Mouse (Mus musculus) forebrain, embryonic 15.5 days (tissue): Measurements from ENCODE around the gene Fsip1. TPM values are rescaled to one million over a fixed set of nuclear protein-coding genes. Genes with fewer than 3 reads are reported as not detected.

Source experiments
- ATAC-seq: fragments of 200-750 bp; cut with Nextera tagmentation; replicated peaks from 2 replicates; pipeline ENCODE4 v1.8.0; 2017; ENCODE audit warnings: mild to moderate bottlenecking, moderate TSS enrichment, moderate library complexity
- H3K27ac ChIP-seq: fragments of 300-500 bp; sonication (generic); replicated peaks from 2 replicates; pipeline ENCODE4 v1.5.1; 2015; ENCODE audit warnings: mild to moderate bottlenecking, inconsistent platforms
- H3K27me3 ChIP-seq: fragments of 300-500 bp; sonication (generic); 2 replicates; pipeline ENCODE4 v1.6.1; 2015; ENCODE audit warnings: inconsistent platforms
- H3K36me3 ChIP-seq: fragments of 300-500 bp; sonication (generic); 2 replicates; pipeline ENCODE4 v1.6.1; 2015; ENCODE audit warnings: mild to moderate bottlenecking, inconsistent platforms
- H3K4me1 ChIP-seq: fragments of 300-500 bp; sonication (generic); 2 replicates; pipeline ENCODE4 v1.6.1; 2015; ENCODE audit warnings: inconsistent platforms
- H3K4me2 ChIP-seq: fragments of 300-500 bp; sonication (generic); replicated peaks from 2 replicates; pipeline ENCODE4 v1.6.1; 2015; ENCODE audit warnings: mild to moderate bottlenecking, inconsistent platforms
- H3K4me3 ChIP-seq: fragments of 300-500 bp; sonication (generic); 2 replicates; pipeline ENCODE4 v1.5.1; 2015; ENCODE audit warnings: mild to moderate bottlenecking, inconsistent platforms
- H3K9ac ChIP-seq: fragments of 300-500 bp; sonication (generic); replicated peaks from 2 replicates; pipeline ENCODE4 v1.6.1; 2015; ENCODE audit warnings: mild to moderate bottlenecking, inconsistent platforms
- H3K9me3 ChIP-seq: fragments of 300-500 bp; sonication (generic); 2 replicates; pipeline ENCODE4 v1.6.1; 2016; ENCODE audit warnings: inconsistent platforms
- WGBS: fragments of 180-500 bp; shearing (Covaris S2); methylation state at CpG from one replicate; pipeline ENCODE4 v1.1.7; 2015; ENCODE audit warnings: mixed read lengths; 5-methylcytosine and 5-hydroxymethylcytosine counted together
- polyA plus RNA-seq: library from polyadenylated mRNA; unstranded; fragments of >200 nt; fragmentation: Nextera tagmentation; extraction: Ambion mirVana; gene quantifications from 2 replicates; pipeline ENCODE4 v1.2.1, GENCODE M21; 2015

Fsip1 gene
- polyA plus RNA-seq, 1 experiment from 2014 or later, result 3.3 TPM

DNA sequence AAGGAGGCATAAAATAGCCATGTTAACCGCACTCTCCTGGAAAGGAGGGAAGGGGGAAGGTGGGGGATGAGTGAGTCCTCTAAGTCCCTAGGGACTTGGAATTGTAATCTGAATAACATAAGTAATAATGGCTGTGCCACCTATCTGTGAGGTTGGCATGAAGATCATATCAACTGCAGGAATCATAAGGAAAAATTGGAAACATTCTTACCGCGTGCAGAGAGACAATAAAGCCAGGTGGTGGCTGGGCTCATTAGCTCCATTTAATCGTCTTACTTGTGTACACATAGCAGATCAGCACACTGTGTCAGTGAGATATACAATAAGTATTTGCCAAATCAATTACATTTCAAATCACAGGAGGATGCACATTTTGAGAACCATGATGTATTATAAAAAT lies 52.1 kb downstream of the Fsip1 start:
- no peaks in the 10 kb centered on the region for H3K36me3 ChIP-seq
- H3K27ac ChIP-seq, result peak overlapping the region; percentile 92
- H3K9me3 ChIP-seq, result no peaks in the 10 kb centered on the region
- H3K4me2 ChIP-seq, result no peak overlapping the region
- no peak for ATAC-seq
- WGBS, result 15% methylated on average over 4 of the region's 4 CpGs
- H3K4me1 ChIP-seq, result peaks cover 48% of the 10 kb centered on the region
- H3K4me3 ChIP-seq, result no peak overlapping the region
- H3K9ac ChIP-seq, result no peak overlapping the region
- no peaks in the 10 kb centered on the region for H3K27me3 ChIP-seq

DNA sequence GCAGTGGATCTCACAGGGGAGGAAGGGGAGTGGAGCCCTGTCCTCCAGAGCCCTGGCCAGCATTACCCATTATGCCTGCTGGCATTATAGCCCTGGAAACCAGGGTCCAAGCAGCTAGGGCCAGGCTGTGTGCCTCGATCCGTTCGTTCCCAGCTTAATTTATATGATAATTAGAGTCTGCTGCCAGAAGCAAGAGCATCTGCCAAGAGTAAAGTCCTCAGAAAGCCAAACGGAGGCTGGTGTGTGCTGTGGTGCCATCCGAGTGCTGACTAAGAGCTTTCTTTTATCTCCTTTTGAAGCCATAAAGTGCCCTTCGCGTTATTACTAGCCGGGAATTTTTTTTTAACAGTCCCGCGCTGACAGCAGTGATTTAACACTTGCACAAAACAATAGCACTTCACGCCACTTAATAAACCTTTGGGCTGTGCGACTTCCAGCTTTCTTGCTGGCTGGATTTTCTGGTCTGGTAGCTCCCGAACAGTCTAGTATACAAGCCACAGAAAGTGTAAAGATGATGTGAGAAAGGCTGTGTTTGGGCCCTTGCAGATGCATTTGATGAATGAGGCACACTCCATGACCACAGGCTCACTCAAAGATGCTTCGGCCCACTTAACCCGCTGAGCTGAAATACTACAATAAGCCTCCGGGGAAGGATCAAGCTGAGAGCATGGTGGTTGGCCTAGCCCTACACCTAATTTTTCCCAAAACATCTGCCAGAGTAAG lies 52.9 kb downstream of the Fsip1 start:
- Histone ChIP-seq H3K9me3 (no peaks in the 10 kb centered on the region), H3K36me3 (no peaks in the 10 kb centered on the region), H3K4me2 (peak overlapping the region; percentile 37), H3K9ac (no peak overlapping the region), H3K4me1 (peaks cover 48% of the 10 kb centered on the region), H3K4me3 (peak overlapping the region; percentile 19), H3K27me3 (no peaks in the 10 kb centered on the region), H3K27ac (peak overlapping the region; percentile 92)
- WGBS, result 4% methylated on average over 16 of the region's 16 CpGs
- peak; percentile 86 for ATAC-seq

GRCm38 (mm10) chr2:118202934-118203333 lies 53.8 kb downstream of the Fsip1 start:
- peaks cover 48% of the 10 kb centered on the region for H3K4me1 ChIP-seq

DNA sequence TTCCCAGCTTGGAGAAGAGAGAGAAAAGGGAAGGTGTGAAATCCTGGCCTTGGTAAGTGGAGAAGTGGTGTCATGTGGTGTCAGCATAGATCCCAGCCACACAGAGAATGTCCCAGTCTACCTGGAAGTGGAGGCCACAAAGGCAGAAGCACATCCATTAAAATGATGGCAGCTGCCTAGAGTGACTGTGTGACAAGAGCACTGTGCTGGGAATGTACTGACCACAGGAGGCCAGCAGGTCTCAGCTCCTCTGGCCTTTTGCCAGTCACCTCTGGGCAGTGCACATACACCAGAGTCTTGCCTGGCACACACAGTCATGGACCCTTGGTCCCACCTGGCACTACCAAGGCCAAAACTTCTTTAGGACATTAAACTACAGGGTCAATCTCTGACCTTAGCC lies 54.8 kb downstream of the Fsip1 start:
- Histone ChIP-seq H3K36me3 (no peaks in the 10 kb centered on the region), H3K4me3 (no peak overlapping the region), H3K4me1 (peaks cover 48% of the 10 kb centered on the region), H3K4me2 (no peak overlapping the region), H3K9me3 (no peaks in the 10 kb centered on the region), H3K27ac (peak overlapping the region; percentile 63), H3K9ac (no peak overlapping the region), H3K27me3 (no peaks in the 10 kb centered on the region)
- ATAC-seq, result no peak

More at GRCm38 (mm10) chr2:118202934-118203333, 53.8 kb downstream of the Fsip1 start:
- Histone ChIP-seq H3K4me2 (no peak overlapping the region), H3K27ac (peak overlapping the region; percentile 92), H3K9ac (no peak overlapping the region), H3K27me3 (no peaks in the 10 kb centered on the region), H3K4me3 (no peak overlapping the region), H3K9me3 (no peaks in the 10 kb centered on the region), H3K36me3 (no peaks in the 10 kb centered on the region)
- WGBS, result 25% methylated on average over 2 of the region's 2 CpGs
- ATAC-seq, result peak; percentile 24; the same call in 1 of the 2 replicates

DNA sequence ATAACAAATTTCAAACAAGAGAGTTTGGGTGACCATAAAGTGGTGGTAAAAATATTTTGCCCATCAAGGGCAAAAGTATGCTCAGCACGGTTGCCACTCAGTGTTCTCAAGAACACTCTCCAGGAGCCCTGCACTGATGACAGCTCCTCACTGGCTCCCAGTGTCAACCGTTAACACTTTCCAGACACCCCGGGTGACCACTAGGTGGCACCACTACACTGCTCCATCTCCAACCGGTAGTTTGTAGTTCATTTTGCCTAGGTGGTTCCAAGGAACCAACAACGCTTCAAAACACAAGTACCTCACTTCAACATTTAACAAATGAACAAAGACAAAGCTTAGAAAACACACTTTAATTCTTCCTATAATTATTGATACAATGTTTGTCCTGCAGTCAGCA lies 56.9 kb downstream of the Fsip1 start:
- Histone ChIP-seq H3K4me3 (no peak overlapping the region), H3K36me3 (no peaks in the 10 kb centered on the region), H3K4me2 (no peak overlapping the region), H3K4me1 (peaks cover 34% of the 10 kb centered on the region), H3K27me3 (no peaks in the 10 kb centered on the region), H3K9me3 (no peaks in the 10 kb centered on the region), H3K9ac (no peak overlapping the region), H3K27ac (no peak overlapping the region)
- ATAC-seq, result 0 out of 2 replicates have a peak, but pooled peaks have one; percentile 30
- WGBS, result 7% methylated on average over 5 of the region's 5 CpGs

- no peaks in the 10 kb centered on the region for H3K27me3 ChIP-seq
- H3K4me2 ChIP-seq, result no peak overlapping the region
- no peaks in the 10 kb centered on the region for H3K9me3 ChIP-seq
- no peaks in the 10 kb centered on the region for H3K36me3 ChIP-seq
- H3K4me3 ChIP-seq, result no peak overlapping the region
- H3K27ac ChIP-seq, result no peak overlapping the region
- no peak for ATAC-seq
- no peak overlapping the region for H3K9ac ChIP-seq
- WGBS, result 83% methylated on average over 3 of the region's 3 CpGs
- H3K4me1 ChIP-seq, result peaks cover 7% of the 10 kb centered on the region
Observed at GRCm38 (mm10) chr2:118196966-118197365, 59.8 kb downstream of the Fsip1 start.

- no peak for ATAC-seq
- Histone ChIP-seq H3K36me3 (no peaks in the 10 kb centered on the region), H3K27me3 (no peaks in the 10 kb centered on the region), H3K4me1 (0 out of 2 replicates have a peak, but pooled peaks cover 3% of the 10 kb centered on the region), H3K4me2 (no peak overlapping the region), H3K4me3 (no peak overlapping the region), H3K27ac (no peak overlapping the region), H3K9ac (no peak overlapping the region), H3K9me3 (no peaks in the 10 kb centered on the region)
- WGBS, result 53% methylated on average over 2 of the region's 2 CpGs
Observed at GRCm38 (mm10) chr2:118182136-118182535, 74.6 kb downstream of the Fsip1 start.

DNA sequence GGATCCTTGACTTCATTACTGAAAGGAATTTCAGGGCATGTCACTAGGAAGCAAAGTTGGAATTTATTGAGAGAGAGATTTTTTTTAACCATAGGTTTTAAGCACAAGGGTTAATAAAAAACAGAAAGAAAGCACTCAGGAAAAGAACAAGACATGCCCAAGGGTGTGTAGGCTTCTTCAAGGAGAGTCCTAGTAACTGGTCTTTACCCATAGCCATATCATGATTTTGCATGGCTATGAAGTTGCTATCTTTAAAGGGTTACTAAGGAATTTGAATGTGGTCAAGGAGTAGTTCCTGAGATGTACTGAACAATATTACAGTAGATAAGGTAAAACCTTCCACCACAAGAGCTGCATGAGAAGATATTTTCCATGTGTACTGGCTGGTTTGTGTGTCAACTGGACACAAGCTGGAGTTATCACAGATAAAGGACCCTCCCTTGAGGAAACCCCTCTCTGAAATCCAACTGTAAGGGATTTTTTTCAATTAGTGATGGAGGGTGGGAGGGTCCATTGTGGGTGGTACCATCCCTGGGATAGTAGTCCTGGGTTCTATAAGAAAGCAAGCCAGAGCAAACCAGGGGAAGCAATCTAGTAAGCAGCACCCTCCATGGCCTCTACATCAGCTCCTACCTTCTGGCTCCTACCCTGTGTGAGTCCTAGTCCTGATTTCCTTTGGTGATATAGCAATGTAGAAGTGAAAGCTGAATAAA lies 76.7 kb downstream of the Fsip1 start:
- no peaks in the 10 kb centered on the region for H3K9me3 ChIP-seq
- H3K4me2 ChIP-seq, result peak overlapping the region; percentile 34; the same call in 1 of the 2 replicates
- H3K4me1 ChIP-seq, result 0 out of 2 replicates have a peak, but pooled peaks cover 3% of the 10 kb centered on the region
- H3K27me3 ChIP-seq, result no peaks in the 10 kb centered on the region
- H3K4me3 ChIP-seq, result no peak overlapping the region
- H3K27ac ChIP-seq, result no peak overlapping the region
- H3K9ac ChIP-seq, result no peak overlapping the region
- ATAC-seq, result no peak
- H3K36me3 ChIP-seq, result no peaks in the 10 kb centered on the region

DNA sequence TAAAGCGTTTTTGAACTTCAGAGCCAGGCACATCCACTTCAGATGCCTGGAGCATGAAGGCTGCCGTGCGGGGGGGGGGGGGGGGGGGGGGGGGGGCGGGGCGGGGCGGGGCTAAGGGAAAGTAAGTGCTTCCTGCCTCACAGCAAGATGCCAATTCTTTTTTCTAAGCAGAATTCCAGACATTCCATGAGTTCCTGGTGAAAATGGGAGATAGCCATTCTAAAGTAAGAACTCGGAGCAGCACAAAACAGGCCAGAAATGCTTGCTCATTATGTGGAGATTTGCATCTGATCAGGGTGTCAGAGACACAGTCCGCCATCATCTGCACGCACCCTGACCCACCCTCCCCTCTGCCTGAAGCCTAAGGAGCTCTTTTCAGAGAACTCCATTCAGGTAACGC lies 77.3 kb downstream of the Fsip1 start:
- no peak overlapping the region for H3K27ac ChIP-seq
- 0 out of 2 replicates have a peak, but pooled peaks cover 3% of the 10 kb centered on the region for H3K4me1 ChIP-seq
- H3K4me2 ChIP-seq, result peak overlapping the region; percentile 34; the same call in 1 of the 2 replicates
- no peaks in the 10 kb centered on the region for H3K27me3 ChIP-seq
- no peak for ATAC-seq
- no peak overlapping the region for H3K9ac ChIP-seq
- H3K36me3 ChIP-seq, result no peaks in the 10 kb centered on the region
- under 1% methylated on average over 8 of the region's 10 CpGs for WGBS
- 0 out of 2 replicates have a peak overlapping the region, but pooled peaks have one; percentile 15 for H3K4me3 ChIP-seq
- H3K9me3 ChIP-seq, result no peaks in the 10 kb centered on the region

DNA sequence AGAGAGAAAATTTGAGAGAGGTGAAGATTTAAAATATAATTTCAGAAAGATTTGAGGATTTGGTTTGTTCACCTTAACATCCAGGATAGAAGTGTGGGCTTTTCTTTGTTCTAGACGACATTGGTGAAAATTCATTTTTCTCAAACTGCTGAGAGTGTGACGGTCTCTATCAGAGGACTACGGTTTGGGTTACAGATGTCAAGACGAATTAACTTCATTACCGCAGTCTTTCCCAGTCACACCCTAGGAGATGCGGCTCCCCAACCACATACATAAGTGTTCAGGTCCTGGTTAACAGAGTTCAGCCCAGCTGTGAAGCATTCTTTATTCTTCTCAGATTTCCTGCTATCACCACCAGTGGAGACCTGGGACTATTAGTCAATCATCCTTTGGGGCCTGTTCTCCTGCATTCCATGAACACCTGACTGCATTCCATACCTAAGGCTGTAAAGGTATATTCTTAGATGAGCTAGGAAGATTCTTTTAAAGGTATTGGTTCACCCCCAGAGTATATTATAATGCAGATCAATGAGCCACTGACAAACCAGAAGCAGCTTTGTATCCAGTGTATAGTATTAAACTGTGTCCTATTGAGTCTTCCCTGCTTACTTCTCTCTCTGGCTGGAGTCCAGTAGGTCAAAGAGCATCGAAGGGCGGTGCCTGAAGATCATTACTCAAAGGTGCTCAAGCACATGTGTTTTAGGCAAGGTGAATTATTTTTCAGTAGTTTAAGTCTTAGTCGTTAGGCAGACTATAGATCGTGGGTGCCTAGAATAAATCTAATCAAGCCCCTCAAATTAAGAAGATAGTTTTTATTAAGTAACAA lies 82.0 kb downstream of the Fsip1 start:
- H3K9me3 ChIP-seq, result no peaks in the 10 kb centered on the region
- no peaks in the 10 kb centered on the region for H3K36me3 ChIP-seq
- H3K4me1 ChIP-seq, result 0 out of 2 replicates have a peak, but pooled peaks cover 3% of the 10 kb centered on the region
- 87% methylated on average over 10 of the region's 10 CpGs for WGBS
- H3K27ac ChIP-seq, result no peak overlapping the region
- no peak for ATAC-seq
- H3K9ac ChIP-seq, result no peak overlapping the region
- no peaks in the 10 kb centered on the region for H3K27me3 ChIP-seq
- H3K4me2 ChIP-seq, result no peak overlapping the region
- no peak overlapping the region for H3K4me3 ChIP-seq

GRCm38 (mm10) chr2:118168225-118168624 lies 88.5 kb downstream of the Fsip1 start:
- no peaks in the 10 kb centered on the region for H3K36me3 ChIP-seq
- no peaks in the 10 kb centered on the region for H3K27me3 ChIP-seq
- H3K4me1 ChIP-seq, result no peaks in the 10 kb centered on the region
- no peaks in the 10 kb centered on the region for H3K9me3 ChIP-seq
- H3K27ac ChIP-seq, result no peak overlapping the region
- no peak overlapping the region for H3K9ac ChIP-seq
- 36% methylated on average over 1 of the region's 1 CpGs for WGBS
- H3K4me2 ChIP-seq, result no peak overlapping the region
- no peak overlapping the region for H3K4me3 ChIP-seq
- ATAC-seq, result no peak

- peak; percentile 75 for ATAC-seq
- no peaks in the 10 kb centered on the region for H3K36me3 ChIP-seq
- no peaks in the 10 kb centered on the region for H3K4me1 ChIP-seq
- no peak overlapping the region for H3K4me3 ChIP-seq
- no peak overlapping the region for H3K27ac ChIP-seq
- no peak overlapping the region for H3K4me2 ChIP-seq
- H3K27me3 ChIP-seq, result no peaks in the 10 kb centered on the region
- 45% methylated on average over 4 of the region's 4 CpGs for WGBS
- H3K9me3 ChIP-seq, result no peaks in the 10 kb centered on the region
- H3K9ac ChIP-seq, result no peak overlapping the region
Observed at GRCm38 (mm10) chr2:118167731-118168130, 89.0 kb downstream of the Fsip1 start.
